14 mouse cellular contexts compared by ENCODE assay signal in genomic region chr4:141742381-141742780, GRCm38 (mm10). TPM values are rescaled to one million over a fixed set of nuclear protein-coding genes. Genes with fewer than 3 reads are reported as not detected.
DNase-seq lines count a peak whose midpoint lies in the region; ATAC-seq and TF ChIP-seq lines count a peak whose summit lies in the region.
"Had no signal": no experiment of that assay in that cellular context is flagged by ENCODE, and none has a peak within 500 bp of the region (broad histone marks: within the 10 kb centered on the region; RNA-seq: fewer than 3 reads in every experiment).

No protein-coding gene starts in this region.

- peaks cover 10% of the 10 kb centered on the region; the same call in 1 of the 2 replicates for H3K4me1 ChIP-seq in kidney, adult 2 months (ENCODE audit: control insufficient read depth, insufficient read depth, low read length)
- no peaks in the 10 kb centered on the region for H3K4me1 ChIP-seq in limb, embryonic 12.5 days (replicated peaks)
- no peaks in the 10 kb centered on the region for H3K4me1 ChIP-seq in stomach, embryonic 14.5 days (ENCODE audit: control insufficient read depth, insufficient read depth, low read length)

- no peak overlapping the region for H3K4me2 ChIP-seq in limb, embryonic 12.5 days
- no peak overlapping the region for H3K4me2 ChIP-seq in stomach, embryonic 14.5 days (replicated peaks; ENCODE audit: low read depth, low read length)

- no peaks in the 10 kb centered on the region for H3K36me3 ChIP-seq in kidney, adult 2 months (ENCODE audit: control insufficient read depth, insufficient read depth, low read length)
- H3K36me3 ChIP-seq in limb, embryonic 12.5 days, result no peaks in the 10 kb centered on the region
- no peaks in the 10 kb centered on the region for H3K36me3 ChIP-seq in stomach, embryonic 14.5 days (ENCODE audit: control insufficient read depth, insufficient read depth, low read length)

- peak; percentile 48; the same call in 1 of the 2 replicates for ATAC-seq in erythroid progenitor cell, adult 5-6 weeks (replicated peaks; ENCODE audit: low FRiP score, poor library complexity, severe bottlenecking)
- ATAC-seq in limb, embryonic 12.5 days (ENCODE audit: insufficient number of reproducible peaks, insufficient read depth, low FRiP score, low TSS enrichment, low read depth), result no peak
- no peak for ATAC-seq in stomach, embryonic 14.5 days (ENCODE audit: insufficient number of reproducible peaks, insufficient read depth, low FRiP score, low read depth)
- no peak for ATAC-seq in monocyte, adult 5-6 weeks (replicated peaks; ENCODE audit: insufficient number of reproducible peaks, low FRiP score, low TSS enrichment, poor library complexity, severe bottlenecking)
- ATAC-seq: hindbrain, embryonic 16.5 days had no signal

- H3K4me3 ChIP-seq in kidney, adult 2 months (ENCODE audit: insufficient read depth, low read depth, low read length), result no peak overlapping the region
- H3K4me3 ChIP-seq in limb, embryonic 12.5 days (replicated peaks), result no peak overlapping the region
- no peak overlapping the region for H3K4me3 ChIP-seq in stomach, embryonic 14.5 days (ENCODE audit: low read depth, low read length)
- H3K4me3 ChIP-seq: myocyte had no signal

- H3K27me3 ChIP-seq in kidney, adult 2 months (replicated peaks; ENCODE audit: control insufficient read depth, insufficient read depth, low read length), result no peaks in the 10 kb centered on the region
- H3K27me3 ChIP-seq in limb, embryonic 12.5 days, result peaks cover 7% of the 10 kb centered on the region; the same call in 1 of the 2 replicates
- no peaks in the 10 kb centered on the region for H3K27me3 ChIP-seq in stomach, embryonic 14.5 days (ENCODE audit: control insufficient read depth, insufficient read depth, low read length)

- no peak for DNase-seq in kidney, adult 2 months
- no peak for DNase-seq in kidney, adult 11 months
- no peak for DNase-seq in c-Kit-positive CD71-positive TER-119-positive erythroid progenitor cells, embryonic 14.5 days (ENCODE audit: low spot score)
- DNase-seq: cerebellum, adult 2 months; layer of hippocampus, postnatal 36 days; lung, postnatal 14 days had no signal

- no peaks in the 10 kb centered on the region for H3K9me3 ChIP-seq in limb, embryonic 12.5 days
- H3K9me3 ChIP-seq in stomach, embryonic 14.5 days (ENCODE audit: control insufficient read depth, low read depth, low read length), result no peaks in the 10 kb centered on the region

- WGBS in kidney, adult 2 months, result 72% methylated on average over 4 of the region's 4 CpGs
- 89% methylated on average over 4 of the region's 4 CpGs for WGBS in limb, embryonic 12.5 days
- 81% methylated on average over 4 of the region's 4 CpGs for WGBS in stomach, embryonic 14.5 days

- no peak overlapping the region; the same call in 1 of the 2 replicates for H3K9ac ChIP-seq in limb, embryonic 12.5 days (replicated peaks)
- H3K9ac ChIP-seq in stomach, embryonic 14.5 days (replicated peaks; ENCODE audit: low read depth, low read length), result no peak overlapping the region

- peak overlapping the region; percentile 21 for H3K27ac ChIP-seq in kidney, adult 2 months (ENCODE audit: insufficient read depth, low read depth, low read length)
- peak overlapping the region; percentile 50; the same call in 1 of the 2 replicates for H3K27ac ChIP-seq in limb, embryonic 12.5 days
- H3K27ac ChIP-seq in stomach, embryonic 14.5 days (ENCODE audit: low read length), result peak overlapping the region; percentile 34; the same call in 1 of the 2 replicates

- no peak for TF ChIP-seq CTCF in kidney, adult 2 months (conservative IDR thresholded peaks at IDR 0.05; ENCODE audit: insufficient read depth, insufficient read length, low read depth, low read length)

- no peak for TF ChIP-seq POLR2A in kidney, adult 2 months (IDR thresholded peaks at IDR 0.05; ENCODE audit: low read depth, low read length)

RNA-seq across cellular contexts. Expression of gene Agmat, which starts 4.1 kb away (rescaled TPM):
- polyA plus RNA-seq in kidney, adult 2 months (2012; rRNA removed), result 9.4 and 10.8 TPM in 2 replicates
- total RNA-seq in erythroid progenitor cell, adult 5-6 weeks (2015; ENCODE audit: low replicate concordance), result 1.3 TPM in 1 of 2 replicates, not detected in the other
- total RNA-seq in erythroid progenitor cell, adult 5-6 weeks (2017; ENCODE audit: low replicate concordance), result not detected in 2 replicates
- polyA plus RNA-seq in limb, embryonic 12.5 days (2016; fragmentation: Nextera tagmentation; extraction: Ambion mirVana), result not detected in 2 replicates
- not detected in 2 replicates for polyA plus RNA-seq in stomach, embryonic 14.5 days (2014; fragmentation: Nextera tagmentation; extraction: Ambion mirVana)
- not detected in 3 replicates for total RNA-seq in monocyte, adult 5-6 weeks (2017)

RNA-seq across cellular contexts. Expression of gene Ddi2, which starts 19.2 kb away (rescaled TPM):
- polyA plus RNA-seq in kidney, adult 2 months (2012; rRNA removed), result 21.9 and 23.4 TPM in 2 replicates
- total RNA-seq in erythroid progenitor cell, adult 5-6 weeks (2015; ENCODE audit: low replicate concordance), result 22.7 and 29.8 TPM in 2 replicates
- total RNA-seq in erythroid progenitor cell, adult 5-6 weeks (2017; ENCODE audit: low replicate concordance), result 35.1 and 37.0 TPM in 2 replicates
- polyA plus RNA-seq in limb, embryonic 12.5 days (2016; fragmentation: Nextera tagmentation; extraction: Ambion mirVana), result 31.1 and 32.2 TPM in 2 replicates
- 18.8 and 19.6 TPM in 2 replicates for polyA plus RNA-seq in stomach, embryonic 14.5 days (2014; fragmentation: Nextera tagmentation; extraction: Ambion mirVana)
- 31.1 to 45.0 TPM (median 34.8 TPM) in 3 replicates for total RNA-seq in monocyte, adult 5-6 weeks (2017)

RNA-seq across cellular contexts. Expression of gene Dnajc16, which starts 48.4 kb away (rescaled TPM):
- 12.6 and 13.6 TPM in 2 replicates for polyA plus RNA-seq in kidney, adult 2 months (2012; rRNA removed)
- 16.2 and 25.2 TPM in 2 replicates for total RNA-seq in erythroid progenitor cell, adult 5-6 weeks (2015; ENCODE audit: low replicate concordance)
- total RNA-seq in erythroid progenitor cell, adult 5-6 weeks (2017; ENCODE audit: low replicate concordance), result 11.3 and 15.1 TPM in 2 replicates
- 3.4 and 4.0 TPM in 2 replicates for polyA plus RNA-seq in limb, embryonic 12.5 days (2016; fragmentation: Nextera tagmentation; extraction: Ambion mirVana)
- polyA plus RNA-seq in stomach, embryonic 14.5 days (2014; fragmentation: Nextera tagmentation; extraction: Ambion mirVana), result 3.7 and 5.0 TPM in 2 replicates
- total RNA-seq in monocyte, adult 5-6 weeks (2017), result 5.1 to 7.6 TPM (median 6.4 TPM) in 3 replicates

RNA-seq across cellular contexts. Expression of gene Casp9, which starts 51.0 kb away (rescaled TPM):
- 22.2 and 23.7 TPM in 2 replicates for polyA plus RNA-seq in kidney, adult 2 months (2012; rRNA removed)
- 19.8 and 22.2 TPM in 2 replicates for total RNA-seq in erythroid progenitor cell, adult 5-6 weeks (2015; ENCODE audit: low replicate concordance)
- total RNA-seq in erythroid progenitor cell, adult 5-6 weeks (2017; ENCODE audit: low replicate concordance), result 10.4 and 19.3 TPM in 2 replicates
- 18.7 and 22.6 TPM in 2 replicates for polyA plus RNA-seq in limb, embryonic 12.5 days (2016; fragmentation: Nextera tagmentation; extraction: Ambion mirVana)
- 18.0 and 19.3 TPM in 2 replicates for polyA plus RNA-seq in stomach, embryonic 14.5 days (2014; fragmentation: Nextera tagmentation; extraction: Ambion mirVana)
- 23.4 to 41.6 TPM (median 39.5 TPM) in 3 replicates for total RNA-seq in monocyte, adult 5-6 weeks (2017)

RNA-seq across cellular contexts. Expression of gene Rsc1a1, which starts 57.0 kb away (rescaled TPM):
- polyA plus RNA-seq in kidney, adult 2 months (2012; rRNA removed), result 18.2 and 25.8 TPM in 2 replicates
- total RNA-seq in erythroid progenitor cell, adult 5-6 weeks (2015; ENCODE audit: low replicate concordance), result not detected in 2 replicates
- not detected in 2 replicates for total RNA-seq in erythroid progenitor cell, adult 5-6 weeks (2017; ENCODE audit: low replicate concordance)
- polyA plus RNA-seq in limb, embryonic 12.5 days (2016; fragmentation: Nextera tagmentation; extraction: Ambion mirVana), result 1.8 TPM in 1 of 2 replicates, not detected in the other
- 0.51 TPM in 1 of 2 replicates, not detected in the other for polyA plus RNA-seq in stomach, embryonic 14.5 days (2014; fragmentation: Nextera tagmentation; extraction: Ambion mirVana)
- 7.4 TPM in 1 of 3 replicates, not detected in the others for total RNA-seq in monocyte, adult 5-6 weeks (2017)
- total RNA-seq: adrenal gland, adult 18-20 months; layer of hippocampus, postnatal 36 days had no signal
- polyA plus RNA-seq: hindbrain, embryonic 16.5 days; thymus, postnatal 0 days had no signal
